Mouse (Mus musculus) cerebellum, adult 2 months (tissue): Measurements from ENCODE around the gene Srebf1. TPM values are rescaled to one million over a fixed set of nuclear protein-coding genes. Genes with fewer than 3 reads are reported as not detected.

Source experiments
- DNase-seq, 2 experiments: peaks; one replicate each; pipeline ENCODE4 v3.0.0; 2021
- H3K27ac ChIP-seq: fragments of 200-500 bp; 2 replicates; pipeline ENCODE4 v1.5.1; 2012; ENCODE audit warnings: low read length, control low read depth, inconsistent platforms; ENCODE audit not compliant: insufficient read depth
- H3K27me3 ChIP-seq: fragments of 200-500 bp; 2 replicates; pipeline ENCODE4 v1.6.1; 2012; ENCODE audit warnings: inconsistent platforms, mild to moderate bottlenecking, low read length, moderate library complexity; ENCODE audit not compliant: control insufficient read depth, insufficient read depth
- H3K4me1 ChIP-seq: fragments of 200-500 bp; 2 replicates; pipeline ENCODE4 v1.6.1; 2011; ENCODE audit warnings: low read length; ENCODE audit not compliant: control insufficient read depth, insufficient read depth
- H3K4me3 ChIP-seq: fragments of 200-500 bp; replicated peaks from 2 replicates; pipeline ENCODE3; 2011; ENCODE audit warnings: mild to moderate bottlenecking, low read depth, low read length, control low read depth; ENCODE audit not compliant: insufficient read depth
- CTCF ChIP-seq: fragments of 200-500 bp; IDR thresholded peaks from 2 replicates; pipeline ENCODE4 v1.5.1; 2011; ENCODE audit warnings: low read depth, mild to moderate bottlenecking, control low read depth, low read length, moderate library complexity, borderline replicate concordance; ENCODE audit not compliant: insufficient read depth
- POLR2A ChIP-seq: fragments of 200-500 bp; IDR thresholded peaks from 2 replicates; pipeline ENCODE4 v1.6.1; 2011; ENCODE audit warnings: low read length, control low read depth, borderline replicate concordance; ENCODE audit not compliant: insufficient read depth
- WGBS: fragments of 180-500 bp; shearing (Covaris S2); methylation state at CpG from one replicate; pipeline ENCODE4 v1.1.7; 2018; 5-methylcytosine and 5-hydroxymethylcytosine counted together
- polyA plus RNA-seq: library from polyadenylated mRNA; depleted of rRNA; stranded (reverse); fragments of >200 nt; gene quantifications from 2 replicates; pipeline ENCODE4 v1.2.3, GENCODE M21; 2012

Gene Srebf1
- polyA plus RNA-seq, 1 experiment, result 66.3 TPM

DNA sequence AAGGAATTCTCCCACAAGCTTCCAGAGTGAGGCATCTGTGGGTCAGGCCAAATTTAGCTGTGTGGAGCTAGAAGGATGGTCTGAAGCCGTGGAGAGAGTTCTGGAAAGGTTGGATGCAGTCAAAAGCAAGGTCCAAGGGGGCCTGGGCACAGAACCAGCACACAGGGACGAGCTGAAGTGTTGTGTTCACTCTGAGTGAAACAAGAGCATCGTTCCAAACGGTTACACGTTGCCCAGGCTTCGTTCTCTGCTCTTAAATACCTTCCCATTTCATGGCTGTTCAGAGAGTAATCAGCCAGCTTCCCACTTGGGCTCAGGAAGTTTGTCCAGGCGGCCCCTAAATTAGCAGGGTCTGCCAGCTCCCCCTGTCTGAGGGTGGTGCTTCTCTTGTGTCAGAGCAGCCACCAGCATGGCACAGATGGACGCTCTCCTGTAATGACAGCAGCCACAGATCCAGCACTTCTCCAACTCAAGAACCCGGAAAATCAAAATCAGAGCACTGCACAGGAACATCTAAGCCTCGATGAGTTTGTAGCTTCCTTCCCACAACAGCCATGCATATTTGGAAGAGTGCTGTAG lies 48.7 kb downstream of the Srebf1 start:
- Histone ChIP-seq H3K27ac (peak overlapping the region; percentile 32), H3K27me3 (no peaks in the 10 kb centered on the region), H3K4me3 (no peak overlapping the region), H3K4me1 (peaks cover 47% of the 10 kb centered on the region)
- 16% methylated on average over 10 of the region's 10 CpGs for WGBS
- peak in 1 of 2 experiments; percentile 41 for DNase-seq
- TF ChIP-seq CTCF (no peak), POLR2A (no peak)

DNA sequence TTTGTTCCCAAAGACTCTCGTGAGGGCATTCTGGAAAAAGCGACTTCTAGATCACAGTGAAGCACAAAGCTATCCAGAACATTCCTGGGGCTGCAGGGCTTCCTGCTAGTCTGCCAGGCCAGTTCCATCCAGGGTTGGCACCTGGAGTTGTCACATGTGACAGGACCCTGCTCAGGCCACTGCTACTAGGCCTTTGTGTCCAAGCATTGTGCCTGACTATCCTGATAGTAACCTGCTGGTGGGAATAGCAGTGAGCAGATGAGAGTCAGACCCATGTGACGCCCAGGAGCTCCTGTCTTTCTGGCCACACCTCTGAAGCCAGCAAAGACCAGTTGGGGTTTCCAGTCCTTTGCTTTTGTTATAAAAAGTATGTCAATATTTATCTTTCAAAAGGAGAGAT lies 50.3 kb downstream of the Srebf1 start:
- Histone ChIP-seq H3K4me1 (peaks cover 37% of the 10 kb centered on the region), H3K4me3 (no peak overlapping the region), H3K27ac (no peak overlapping the region), H3K27me3 (no peaks in the 10 kb centered on the region)
- WGBS, result 60% methylated on average over 3 of the region's 3 CpGs
- DNase-seq, result no peak
- TF ChIP-seq CTCF (no peak), POLR2A (no peak)

DNA sequence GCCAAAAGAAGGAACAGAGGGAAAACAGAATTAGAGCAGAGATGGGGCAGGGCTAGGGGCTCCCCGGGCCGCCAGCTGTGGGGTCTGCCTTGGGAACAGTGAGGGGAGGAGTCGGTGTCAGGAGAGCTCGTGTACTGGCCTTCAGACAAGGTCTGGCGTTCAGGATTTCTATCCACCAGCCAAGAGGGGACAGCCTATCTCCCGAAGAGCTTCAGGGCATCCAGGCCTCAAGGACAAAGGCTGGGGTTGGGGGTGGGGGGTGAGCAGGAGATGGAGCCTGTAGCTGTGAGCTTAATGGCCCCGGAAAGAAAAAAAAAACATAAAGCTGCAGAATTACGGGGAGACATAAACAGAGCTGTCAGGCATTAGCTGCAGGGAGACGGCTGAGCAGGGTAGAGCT lies 53.6 kb downstream of the Srebf1 start:
- H3K27ac ChIP-seq, result no peak overlapping the region
- WGBS, result 39% methylated on average over 9 of the region's 9 CpGs
- no peaks in the 10 kb centered on the region for H3K27me3 ChIP-seq
- DNase-seq, result no peak
- no peak for TF ChIP-seq POLR2A
- TF ChIP-seq CTCF, result no peak
- no peak overlapping the region for H3K4me3 ChIP-seq
- H3K4me1 ChIP-seq, result peaks cover 32% of the 10 kb centered on the region

DNA sequence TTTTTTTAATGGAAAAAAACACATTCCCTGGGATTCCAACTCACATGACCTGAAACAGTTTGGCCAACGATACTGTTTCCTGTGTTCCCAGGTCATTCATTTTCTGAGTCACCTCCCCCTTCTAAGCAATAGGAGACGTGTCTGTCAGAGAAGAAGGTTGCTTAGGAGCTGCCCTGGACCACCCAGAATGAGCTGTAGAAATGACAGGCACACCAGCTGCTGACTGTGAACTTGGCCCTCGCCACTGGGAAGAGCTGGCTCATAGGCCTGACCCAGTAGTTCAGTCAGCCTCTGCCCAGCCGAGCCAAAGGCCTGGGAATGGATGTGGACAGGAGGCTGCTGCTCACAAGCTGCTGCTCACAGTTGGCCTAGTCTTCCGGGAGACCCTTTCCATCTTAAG lies 57.3 kb downstream of the Srebf1 start:
- Histone ChIP-seq H3K4me3 (no peak overlapping the region), H3K4me1 (peaks cover 24% of the 10 kb centered on the region), H3K27ac (no peak overlapping the region), H3K27me3 (no peaks in the 10 kb centered on the region)
- TF ChIP-seq POLR2A, result no peak
- WGBS, result 50% methylated on average over 5 of the region's 5 CpGs
- no peak for DNase-seq

DNA sequence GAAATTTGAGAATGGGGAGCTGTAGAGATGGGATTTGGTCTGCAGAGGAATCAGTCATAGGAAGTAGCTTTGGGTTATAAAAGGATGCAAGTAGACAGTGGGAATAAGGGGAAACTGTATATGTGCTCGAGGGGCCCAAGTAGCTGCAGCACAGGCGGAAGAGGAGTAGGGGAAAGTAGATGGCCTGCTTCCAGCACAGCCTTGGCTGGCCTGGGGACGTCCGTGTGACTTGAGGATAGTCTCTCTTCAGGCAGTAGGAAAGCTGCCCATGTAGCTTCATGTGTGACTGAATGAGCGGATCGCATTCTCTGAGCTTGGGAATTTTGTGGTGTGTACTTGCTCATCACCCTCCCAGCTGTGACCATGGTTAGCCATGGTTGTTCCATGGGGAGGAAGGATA lies 57.9 kb downstream of the Srebf1 start:
- Histone ChIP-seq H3K27ac (no peak overlapping the region), H3K4me1 (peaks cover 27% of the 10 kb centered on the region), H3K4me3 (no peak overlapping the region), H3K27me3 (no peaks in the 10 kb centered on the region)
- 42% methylated on average over 6 of the region's 6 CpGs for WGBS
- DNase-seq, result no peak
- TF ChIP-seq CTCF, result no peak
- TF ChIP-seq POLR2A, result no peak

DNA sequence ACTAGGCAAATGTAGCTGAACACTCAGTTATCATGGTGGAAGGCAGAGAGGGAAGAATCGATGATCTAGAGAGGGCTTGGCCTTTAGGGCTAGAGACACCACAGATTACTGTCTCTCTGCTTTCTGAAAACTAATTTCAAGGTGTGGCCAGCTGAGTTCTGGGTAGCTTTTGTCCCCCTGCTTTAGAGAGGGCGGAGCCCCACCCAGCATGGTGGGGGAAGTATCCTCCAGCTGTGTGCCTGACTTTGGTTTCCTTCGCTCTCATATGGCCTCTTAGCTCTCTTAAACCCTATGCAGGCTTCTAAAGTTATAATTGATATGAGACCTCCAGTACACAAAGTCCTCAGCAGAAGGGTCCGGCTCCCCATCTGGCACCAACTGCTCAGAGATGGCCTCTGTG lies 59.0 kb downstream of the Srebf1 start:
- Histone ChIP-seq H3K27me3 (no peaks in the 10 kb centered on the region), H3K4me1 (peaks cover 27% of the 10 kb centered on the region), H3K27ac (no peak overlapping the region), H3K4me3 (no peak overlapping the region)
- no peak for DNase-seq
- TF ChIP-seq POLR2A, result no peak
- TF ChIP-seq CTCF, result no peak
- 80% methylated on average over 4 of the region's 4 CpGs for WGBS

DNA sequence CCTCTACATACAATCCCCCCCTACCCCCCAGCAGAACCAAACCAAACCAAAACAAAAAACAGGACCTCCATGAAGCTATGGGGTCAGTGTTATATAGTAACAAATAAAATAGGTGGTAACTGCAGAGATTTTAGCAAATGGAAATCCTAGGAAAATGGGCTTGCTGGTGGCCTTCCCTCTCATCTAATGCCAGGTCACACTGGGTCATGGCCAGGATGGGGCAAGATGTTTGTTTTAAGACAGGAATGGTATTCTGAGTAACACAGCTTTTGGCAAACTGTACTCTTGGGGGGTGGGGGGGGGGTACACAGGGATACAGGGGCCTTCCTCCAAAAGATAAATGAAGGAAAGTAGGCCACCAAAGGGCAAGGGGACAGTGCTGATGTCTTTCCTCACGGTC lies 59.8 kb downstream of the Srebf1 start:
- no peak for DNase-seq
- Histone ChIP-seq H3K4me3 (no peak overlapping the region), H3K27me3 (no peaks in the 10 kb centered on the region), H3K27ac (no peak overlapping the region), H3K4me1 (peaks cover 27% of the 10 kb centered on the region)
- TF ChIP-seq POLR2A (no peak), CTCF (no peak)
- 81% methylated on average over 1 of the region's 1 CpGs for WGBS

DNA sequence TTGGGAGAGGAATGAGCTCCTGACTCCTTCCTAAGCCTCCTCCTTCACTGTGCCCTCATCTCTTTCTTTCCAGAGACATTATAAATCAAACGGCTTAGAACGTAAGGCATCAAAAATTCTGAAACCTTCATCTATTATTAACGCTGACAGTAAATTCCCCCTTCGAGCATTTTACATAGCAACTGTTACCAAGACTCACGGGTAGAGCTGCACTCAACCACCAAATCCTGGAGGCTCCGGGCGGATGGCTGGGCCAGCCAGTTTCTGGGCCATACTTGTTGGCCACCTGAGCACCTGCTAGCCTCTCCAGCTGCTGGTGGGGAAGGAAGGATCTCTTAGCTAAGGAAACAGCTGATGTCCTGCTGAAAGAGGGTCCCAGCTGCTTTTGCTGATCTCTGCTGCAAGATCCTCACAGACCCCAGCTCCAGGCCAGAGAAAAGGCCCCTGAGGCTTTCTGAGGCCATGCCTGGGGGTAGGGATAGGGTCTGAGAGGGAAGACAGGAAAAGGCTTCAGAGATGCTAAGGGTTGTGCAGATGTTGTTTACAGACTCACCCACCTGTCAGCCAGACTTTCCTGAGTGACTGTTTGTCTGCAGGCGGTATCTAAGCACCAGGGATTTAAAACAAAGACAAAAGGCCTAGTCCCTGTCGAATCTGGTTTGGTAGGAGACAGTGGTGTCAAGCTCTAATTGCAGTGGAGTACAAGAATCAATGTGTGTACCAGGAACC lies 61.1 kb downstream of the Srebf1 start:
- Histone ChIP-seq H3K27ac (no peak overlapping the region), H3K4me1 (peaks cover 27% of the 10 kb centered on the region)
- WGBS, result 57% methylated on average over 9 of the region's 9 CpGs

More for the DNA sequence above, 61.1 kb downstream of the Srebf1 start:
- Histone ChIP-seq H3K27me3 (no peaks in the 10 kb centered on the region), H3K4me3 (no peak overlapping the region)
- no peak for DNase-seq
- TF ChIP-seq POLR2A, result no peak
- TF ChIP-seq CTCF, result no peak
